Mouse (Mus musculus): ENCODE results near the gene Yipf3.

Gene Yipf3

DNA sequence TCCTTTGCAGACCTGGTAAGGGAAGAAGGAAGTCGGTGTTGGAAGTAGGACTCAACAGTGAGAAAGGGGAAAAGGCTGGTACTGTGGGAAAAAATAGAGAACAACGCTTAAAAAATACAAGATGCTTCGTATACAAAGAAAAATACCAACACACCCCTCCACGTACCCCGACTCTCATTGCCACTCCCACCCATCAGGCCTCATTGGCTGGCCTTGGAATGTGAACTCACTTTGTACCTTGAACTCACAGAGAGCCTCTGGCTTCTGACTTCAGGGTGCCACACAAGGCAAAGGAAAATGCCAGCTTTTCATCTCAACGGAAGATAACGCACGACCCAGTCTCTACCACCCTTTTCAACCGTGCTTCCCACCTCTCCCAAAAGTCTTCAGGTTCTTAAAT is 35.3 kb downstream of the Yipf3 start:
- in situ Hi-C loops (cut with MboI, MseI) = no loop called here

DNA sequence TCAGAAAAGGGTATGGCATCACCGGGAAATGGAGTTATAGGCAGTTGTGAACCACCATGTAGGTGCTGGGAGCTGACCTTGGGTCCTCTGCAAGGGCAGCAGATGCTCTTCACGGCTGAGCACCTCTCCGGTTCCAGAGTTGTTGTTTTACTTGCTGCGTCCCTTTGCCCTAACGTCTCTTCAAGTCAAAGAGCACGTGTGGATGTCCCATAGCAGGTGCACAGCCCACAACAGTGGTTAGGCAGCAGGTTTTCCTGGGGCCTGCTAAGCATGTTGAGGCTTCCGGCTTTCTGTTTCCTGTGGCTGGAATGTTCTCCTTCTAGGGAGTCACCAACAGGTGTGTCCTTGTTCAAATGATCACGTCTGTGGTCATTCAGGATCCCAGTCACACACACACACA is 36.0 kb downstream of the Yipf3 start:
- in situ Hi-C loops (cut with MboI, MseI) = no loop called here

DNA sequence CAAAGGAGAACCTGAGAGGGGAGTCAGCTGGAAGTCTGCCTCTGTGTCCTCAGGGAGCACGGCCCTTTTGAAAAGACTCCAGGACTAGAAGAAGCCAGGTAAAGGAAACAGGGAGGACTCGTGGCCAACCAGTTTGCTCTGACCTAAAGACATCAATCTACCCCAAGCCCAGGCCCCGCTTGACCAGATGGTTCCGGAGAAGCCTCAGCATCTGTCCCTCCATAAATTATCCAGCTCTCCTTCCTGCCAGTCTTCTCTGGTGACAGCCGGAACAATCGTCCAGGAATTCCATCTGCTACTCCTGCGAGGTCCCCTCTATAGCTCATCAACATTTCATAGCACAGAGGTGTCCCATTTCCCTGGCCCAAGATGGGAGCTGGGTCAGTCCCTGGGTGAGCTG is 36.8 kb downstream of the Yipf3 start:
- in situ Hi-C loops (cut with MboI, MseI) = no loop called here

DNA sequence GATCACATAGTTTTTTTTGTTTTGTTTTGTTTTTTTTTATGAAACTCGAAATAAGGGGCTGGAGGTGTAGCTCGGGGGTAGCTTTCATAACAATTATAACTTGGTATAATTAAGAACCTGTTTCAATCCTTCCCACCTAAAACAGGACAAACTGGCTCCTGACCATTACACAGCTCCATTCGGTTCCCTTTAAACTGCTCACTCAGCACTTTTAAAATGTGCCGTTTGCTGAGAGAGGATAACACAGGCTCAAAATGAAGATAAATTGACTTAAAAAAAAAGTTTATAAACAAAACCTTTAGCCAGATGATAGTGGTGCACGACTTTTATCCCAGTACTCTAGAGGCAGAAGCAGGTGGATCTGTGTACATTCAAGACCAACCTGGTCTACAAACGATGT is 37.5 kb downstream of the Yipf3 start:
- in situ Hi-C loops (cut with MboI, MseI) = no loop called here

GRCm38 (mm10) chr17:46287678-46288095 is 39.8 kb downstream of the Yipf3 start:
- in situ Hi-C loops (cut with MboI, MseI) = no loop called here

- in situ Hi-C loops (cut with MboI, MseI) = no loop called here
Observed at GRCm38 (mm10) chr17:46296601-46297000, 48.7 kb downstream of the Yipf3 start.

- in situ Hi-C loops (cut with MboI, MseI) = no loop called here
Observed at GRCm38 (mm10) chr17:46297028-46297363, 49.1 kb downstream of the Yipf3 start.

DNA sequence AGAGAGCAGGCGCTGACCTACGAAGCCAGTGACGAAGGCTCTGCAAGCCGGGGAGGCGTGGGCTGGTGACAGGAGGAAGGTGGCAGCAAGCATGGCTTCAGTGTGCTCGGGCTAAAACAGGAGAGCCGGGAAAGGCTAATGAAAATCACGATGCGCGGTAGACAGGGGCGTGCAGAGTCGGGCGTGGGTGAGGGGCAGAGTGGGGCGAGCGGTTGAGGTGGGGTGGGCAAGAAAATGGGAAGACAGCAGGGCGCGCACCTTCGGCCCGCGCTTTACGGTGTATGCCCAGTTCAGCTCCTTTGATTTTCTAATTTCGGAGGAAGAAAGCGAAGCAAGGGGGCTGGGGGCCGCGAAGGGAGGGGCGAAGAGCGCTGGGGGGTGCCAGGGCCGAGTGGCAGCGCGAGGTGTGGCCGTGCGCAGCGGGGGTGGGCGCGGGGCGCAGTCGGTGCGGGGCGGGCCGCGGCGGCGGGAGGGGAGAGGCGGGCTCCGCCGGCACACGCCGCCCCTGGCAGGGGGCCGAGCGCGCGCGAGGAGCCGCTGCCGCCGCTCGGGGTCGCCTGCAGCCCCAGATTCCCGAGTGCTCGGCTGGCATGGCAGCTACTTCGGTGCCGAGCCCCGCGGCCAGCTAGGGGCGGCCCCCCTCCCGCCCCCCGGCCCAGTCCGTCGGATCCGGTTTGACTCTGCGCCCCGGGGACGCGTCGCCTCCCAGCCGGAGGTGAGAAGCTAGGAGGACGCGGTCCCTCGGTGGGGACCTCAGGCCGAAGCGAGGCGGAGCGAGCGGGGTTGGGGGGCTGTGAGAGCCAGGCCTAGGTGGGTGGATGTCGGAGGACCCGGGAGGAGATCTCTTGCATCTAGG is 49.7 kb downstream of the Yipf3 start, which contains the start of gene Dlk2:
Gene Dlk2, plus strand, starts transcription at position 58 of the 856 bp plus-strand sequence.
- in situ Hi-C loops (cut with MboI, MseI) = no loop called here

DNA sequence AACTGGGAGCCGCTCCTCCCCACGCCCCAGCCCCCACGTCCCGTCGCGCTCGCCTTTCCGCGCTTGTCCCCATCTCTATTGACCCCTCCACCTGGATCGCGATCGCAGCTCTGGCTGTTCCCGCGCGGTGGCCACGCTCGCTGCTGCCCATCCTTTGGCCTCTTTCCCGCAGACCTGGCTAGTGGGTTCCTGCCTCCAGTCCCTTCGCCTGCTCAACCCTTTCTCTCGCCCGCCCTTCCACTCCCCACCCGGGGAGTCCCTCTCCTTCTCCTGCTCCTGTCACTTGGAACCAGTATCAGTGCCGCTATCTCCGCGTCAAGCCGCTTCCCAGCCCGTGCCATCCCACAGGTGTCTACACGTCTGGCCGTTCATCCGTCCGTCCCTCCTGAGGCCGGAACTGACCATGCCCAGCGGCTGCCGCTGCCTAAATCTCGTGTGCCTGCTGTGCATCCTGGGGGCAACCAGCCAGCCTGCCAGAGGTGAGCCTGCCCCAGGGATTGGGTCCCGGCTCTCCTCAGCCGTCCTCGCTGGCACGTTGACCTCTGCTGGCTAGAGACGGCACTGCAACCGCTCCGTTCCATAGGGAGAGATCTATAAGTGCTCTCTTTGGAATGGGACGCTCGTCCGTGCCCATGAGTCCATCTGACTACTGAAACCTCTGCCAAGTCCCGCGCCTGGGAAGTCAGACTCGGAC is 50.5 kb downstream of the Yipf3 start:
- in situ Hi-C loops (cut with MboI, MseI) = no loop called here

GRCm38 (mm10) chr17:46301892-46302291 is 54.0 kb downstream of the Yipf3 start:
- in situ Hi-C loops (cut with MboI, MseI) = no loop called here
